Mouse (Mus musculus): Measurements from ENCODE around the gene Hjurp.

DNA sequence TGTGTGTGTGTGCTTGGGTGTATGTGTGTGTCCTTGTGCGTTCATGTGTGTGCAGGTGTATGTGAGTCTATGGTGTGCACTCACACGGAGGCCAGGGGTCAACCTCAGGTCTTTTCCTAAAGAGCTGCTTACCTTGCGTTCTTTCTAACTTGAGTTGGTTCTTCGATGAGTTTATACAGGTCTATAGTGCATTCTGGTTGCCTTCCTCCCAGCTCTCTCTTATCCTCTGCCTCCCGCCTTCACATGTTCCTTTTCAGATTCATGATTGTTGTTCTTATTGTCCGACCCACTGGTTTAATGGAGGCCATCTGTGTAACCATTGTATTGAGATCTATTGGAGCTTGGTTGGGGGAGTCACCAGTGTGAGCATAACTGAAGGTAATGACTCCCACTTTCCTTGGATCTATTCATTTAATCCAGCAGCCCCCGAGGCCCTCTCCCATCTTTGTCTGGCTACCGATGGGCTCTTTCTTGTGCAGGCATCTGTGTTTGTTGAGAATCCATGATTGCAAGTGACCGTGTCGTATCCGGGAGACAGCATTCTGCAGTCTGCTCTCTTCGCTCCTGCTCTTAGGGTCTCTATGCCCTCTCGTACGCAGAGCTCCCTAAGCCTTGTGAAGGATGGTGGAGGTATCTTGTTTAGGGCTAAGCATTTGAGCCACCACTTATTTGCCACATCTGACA is 24.8 kb upstream of the Hjurp start:
- TF ChIP-seq CTCF (IDR thresholded peaks at IDR 0.05; ENCODE audit: insufficient read depth, low read length) = no peak
- no peak for TF ChIP-seq POLR2A (IDR thresholded peaks at IDR 0.05; ENCODE audit: borderline replicate concordance, extremely low read depth, low read depth, low read length)
